8 mouse cellular contexts compared by ENCODE assay signal in the genomic region with DNA sequence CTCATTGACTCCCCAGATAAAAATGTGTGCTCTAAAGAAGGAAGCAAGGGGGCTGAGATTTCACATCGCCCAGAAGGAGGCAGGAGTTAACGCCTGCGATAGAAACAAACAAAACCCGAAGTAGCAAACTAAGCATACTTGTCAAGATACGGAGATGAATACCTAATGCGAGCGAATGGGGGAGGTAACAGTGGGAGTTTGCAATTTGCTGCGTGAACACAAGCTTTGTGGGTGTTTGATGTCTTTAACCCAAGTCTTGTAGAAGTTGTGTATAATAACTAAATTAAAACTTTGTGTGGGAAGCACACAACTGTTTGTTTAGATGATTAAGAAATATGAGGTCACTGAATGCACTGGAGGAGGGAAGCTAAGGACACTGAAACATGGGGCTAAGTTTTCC.
"Had no signal": no experiment of that assay in that cellular context is flagged by ENCODE, and none has a peak within 500 bp of the region (broad histone marks: within the 10 kb centered on the region; RNA-seq: fewer than 3 reads in every experiment).

No protein-coding gene starts in this region.

- DNase-seq: kidney, adult 11 months; kidney, postnatal 14 days; lung, embryonic 14.5 days; lung, postnatal 10 days; lung, postnatal 4 days; retina, postnatal 1 day; thymus, adult 18-20 months; thymus, postnatal 14 days had no signal
